Mouse (Mus musculus) brain, embryonic 14.5 days (tissue): ENCODE results near the gene Gm867.

Experiments
- CTCF ChIP-seq: fragments of 200-500 bp; IDR thresholded peaks from 2 replicates; pipeline ENCODE4 v1.5.1; 2012; ENCODE audit warnings: inconsistent platforms, mild to moderate bottlenecking, moderate library complexity, borderline replicate concordance; ENCODE audit not compliant: insufficient read depth, insufficient read length; ENCODE audit errors: extremely low read depth
- POLR2A ChIP-seq: fragments of 200-500 bp; IDR thresholded peaks from 2 replicates; pipeline ENCODE4 v1.6.1; 2012; ENCODE audit warnings: mild to moderate bottlenecking, inconsistent platforms, borderline replicate concordance; ENCODE audit not compliant: poor library complexity, insufficient read depth, insufficient read length, severe bottlenecking; ENCODE audit errors: extremely low read depth

GRCm38 (mm10) chr10:75937851-75938643, 2.4 kb downstream of the Gm867 start:
- TF ChIP-seq POLR2A = no peak
- TF ChIP-seq CTCF = no peak
